Mouse (Mus musculus) NIH3T3 (cell line): ENCODE data around the gene Ddah1.

Source experiments
- DNase-seq: peaks from one replicate; pipeline ENCODE4 v3.0.0-alpha.2; 2012; ENCODE audit warnings: low read depth

Gene Ddah1

GRCm38 (mm10) chr3:145816807-145817206, 58.3 kb downstream of the Ddah1 start:
- peak; percentile 37 for DNase-seq

- no peak for DNase-seq
These were observed 58.8 kb downstream of the Ddah1 start for GRCm38 (mm10) chr3:145817276-145817675.

GRCm38 (mm10) chr3:145820439-145820838, 62.0 kb downstream of the Ddah1 start:
- no peak for DNase-seq

- no peak for DNase-seq
These were observed 62.5 kb downstream of the Ddah1 start for GRCm38 (mm10) chr3:145820938-145821337.

- DNase-seq, result no peak
These were observed 63.7 kb downstream of the Ddah1 start for GRCm38 (mm10) chr3:145822201-145822600.

- no peak for DNase-seq
These were observed 65.2 kb downstream of the Ddah1 start for GRCm38 (mm10) chr3:145823661-145824060.

- no peak for DNase-seq
These were observed 67.1 kb downstream of the Ddah1 start for GRCm38 (mm10) chr3:145825416-145826055.

GRCm38 (mm10) chr3:145827191-145828045, 68.9 kb downstream of the Ddah1 start:
- peak; percentile 74 for DNase-seq

GRCm38 (mm10) chr3:145828906-145829305, 70.4 kb downstream of the Ddah1 start:
- no peak for DNase-seq

GRCm38 (mm10) chr3:145833948-145834538, 75.6 kb downstream of the Ddah1 start:
- peak; percentile 87 for DNase-seq

- peak; percentile 60 for DNase-seq
These were observed 79.8 kb downstream of the Ddah1 start for GRCm38 (mm10) chr3:145838281-145838680.

- DNase-seq, result no peak
These were observed 83.7 kb downstream of the Ddah1 start for GRCm38 (mm10) chr3:145841961-145842710.

GRCm38 (mm10) chr3:145843836-145844235, 85.4 kb downstream of the Ddah1 start:
- peak; percentile 50 for DNase-seq

- DNase-seq, result no peak
These were observed 86.4 kb downstream of the Ddah1 start for GRCm38 (mm10) chr3:145844891-145845290.

- no peak for DNase-seq
These were observed 87.8 kb downstream of the Ddah1 start for GRCm38 (mm10) chr3:145846255-145846654.

GRCm38 (mm10) chr3:145852041-145852440, 93.6 kb downstream of the Ddah1 start:
- DNase-seq, result peak; percentile 73

GRCm38 (mm10) chr3:145852800-145853199, 94.3 kb downstream of the Ddah1 start:
- no peak for DNase-seq

GRCm38 (mm10) chr3:145853713-145854112, 95.2 kb downstream of the Ddah1 start:
- DNase-seq, result no peak

- DNase-seq, result no peak
These were observed 96.0 kb downstream of the Ddah1 start for GRCm38 (mm10) chr3:145854427-145854826.

GRCm38 (mm10) chr3:145855299-145855698, 96.8 kb downstream of the Ddah1 start:
- DNase-seq, result no peak

- DNase-seq, result peak; percentile 28
These were observed 99.9 kb downstream of the Ddah1 start for GRCm38 (mm10) chr3:145858388-145858787.

- no peak for DNase-seq
These were observed 104.0 kb downstream of the Ddah1 start for GRCm38 (mm10) chr3:145862521-145862920.
